Mouse (Mus musculus) heart, embryonic 14.5 days (tissue): ENCODE measurements at regions not wholly inside any gene's neighbourhood (a gene's known extent, or its start where the extent isn't known, plus 50 kb on each side); places are given as distances from the start of the nearest gene placed in this dataset.
"Not testable (repeated sequence)": the region's sequence is repeated elsewhere in the genome, so short reads cannot be mapped to it uniquely, and the experiment has no call there.

Experiments
- ATAC-seq: fragments of 200-750 bp; cut with Nextera tagmentation; 2 replicates; pipeline ENCODE4 v1.8.0; 2017; ENCODE audit warnings: low read depth, moderate TSS enrichment; ENCODE audit not compliant: insufficient number of reproducible peaks, insufficient read depth, low FRiP score
- H3K27ac ChIP-seq, 2 experiments: fragments of 200-500 bp in 1 of 2; fragments of 300-500 bp in 1 of 2; sonication (generic) in 1 of 2; replicated peaks in 1 of 2; 2 replicates each; pipeline ENCODE4 v1.5.1; 2012 to 2014; ENCODE audit warnings: low read depth in 2 of 2, low read length in 2 of 2, control low read depth in 1 of 2, mild to moderate bottlenecking in 1 of 2, mixed read lengths in 1 of 2; ENCODE audit not compliant: control insufficient read depth in 1 of 2, insufficient read depth in 1 of 2
- H3K27me3 ChIP-seq: fragments of 300-500 bp; sonication (generic); 2 replicates; pipeline ENCODE4 v1.6.1; 2014; ENCODE audit warnings: mild to moderate bottlenecking, low read length, control low read depth; ENCODE audit not compliant: control insufficient read depth, insufficient read depth
- H3K36me3 ChIP-seq: fragments of 300-500 bp; sonication (generic); 2 replicates; pipeline ENCODE4 v1.6.1; 2014; ENCODE audit warnings: mild to moderate bottlenecking, control low read depth, low read length, mixed read lengths; ENCODE audit not compliant: control insufficient read depth, insufficient read depth
- H3K4me1 ChIP-seq, 2 experiments: fragments of 200-500 bp in 1 of 2; fragments of 300-500 bp in 1 of 2; sonication (generic) in 1 of 2; 2 replicates each; pipeline ENCODE4 v1.6.1; 2012 to 2014; ENCODE audit warnings: low read length in 2 of 2, control low read depth in 1 of 2, mixed read lengths in 1 of 2; ENCODE audit not compliant: control insufficient read depth in 2 of 2, insufficient read depth in 2 of 2
- H3K4me2 ChIP-seq: fragments of 300-500 bp; sonication (generic); 2 replicates; pipeline ENCODE4 v1.6.1; 2014; ENCODE audit warnings: mild to moderate bottlenecking, low read length
- H3K4me3 ChIP-seq, 2 experiments: fragments of 200-500 bp in 1 of 2; fragments of 300-500 bp in 1 of 2; sonication (generic) in 1 of 2; 2 replicates each; pipeline ENCODE4 v1.5.1; 2012 to 2014; ENCODE audit warnings: low read length in 2 of 2, mild to moderate bottlenecking in 2 of 2, control low read depth in 1 of 2, low read depth in 1 of 2, moderate library complexity in 1 of 2; ENCODE audit not compliant: control insufficient read depth in 1 of 2, insufficient read depth in 1 of 2
- H3K9ac ChIP-seq: fragments of 300-500 bp; sonication (generic); 2 replicates; pipeline ENCODE4 v1.6.1; 2014; ENCODE audit warnings: mild to moderate bottlenecking, low read length
- H3K9me3 ChIP-seq: fragments of 300-500 bp; sonication (generic); 2 replicates; pipeline ENCODE4 v1.6.1; 2016; ENCODE audit warnings: low read length, control low read depth; ENCODE audit not compliant: control insufficient read depth
- WGBS: fragments of 180-500 bp; shearing (Covaris S2); extraction: QIAGEN DNeasy Blood & Tissue Kit; methylation state at CpG from one replicate; pipeline ENCODE4 v1.1.7; 2014; 5-methylcytosine and 5-hydroxymethylcytosine counted together

DNA sequence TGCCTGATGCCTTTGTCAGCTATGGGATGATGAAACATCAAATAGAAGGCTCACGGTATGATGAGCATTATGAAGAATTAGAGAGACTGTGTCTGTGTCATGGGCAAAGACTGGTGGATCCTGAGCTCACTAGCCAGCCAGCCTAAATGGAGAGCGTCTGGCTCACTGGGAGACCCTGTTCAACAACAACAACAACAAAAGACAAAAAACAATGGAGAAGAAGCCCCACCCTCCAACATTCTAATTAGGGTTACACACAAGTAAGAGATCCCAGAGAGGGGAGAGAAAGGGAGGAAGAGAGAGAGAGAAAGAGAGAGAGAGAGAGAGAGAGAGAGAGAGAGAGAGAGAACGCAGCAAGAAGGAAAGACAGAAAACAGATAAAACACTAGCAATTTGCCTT lies 79.6 kb upstream of the Cntn1 start:
- Histone ChIP-seq H3K4me3 (no peak overlapping the region), H3K27me3 (no peaks in the 10 kb centered on the region), H3K9me3 (no peaks in the 10 kb centered on the region), H3K36me3 (no peaks in the 10 kb centered on the region), H3K9ac (no peak overlapping the region), H3K27ac (no peak overlapping the region), H3K4me1 (no peaks in the 10 kb centered on the region), H3K4me2 (no peak overlapping the region)
- ATAC-seq: no peak
- WGBS: 54% methylated on average over 3 of the region's 3 CpGs

DNA sequence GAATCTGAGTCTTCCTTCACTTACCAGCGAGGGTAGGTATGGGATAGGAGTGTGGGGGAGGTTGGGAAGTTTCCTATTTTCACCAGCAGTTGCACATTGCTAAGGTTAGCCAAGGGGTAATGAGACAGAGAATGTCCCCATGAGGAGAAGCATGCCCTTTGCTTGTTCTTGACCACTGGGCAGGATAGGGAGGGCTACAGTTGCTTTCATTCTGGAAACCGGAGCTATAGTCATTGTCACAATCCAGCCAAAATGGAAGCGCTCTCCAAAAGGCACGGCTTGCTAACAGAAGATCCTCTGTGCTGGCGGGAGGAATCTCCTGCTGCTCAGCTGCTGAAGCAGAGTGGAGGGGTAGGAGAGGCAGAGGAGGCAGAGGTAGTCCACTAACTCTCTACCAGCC lies 79.1 kb upstream of the Cntn1 start:
- Histone ChIP-seq H3K4me1 (no peaks in the 10 kb centered on the region), H3K9me3 (no peaks in the 10 kb centered on the region), H3K9ac (no peak overlapping the region), H3K27ac (no peak overlapping the region), H3K4me3 (no peak overlapping the region), H3K36me3 (no peaks in the 10 kb centered on the region), H3K4me2 (0 out of 2 replicates have a peak overlapping the region, but pooled peaks have one; percentile 7), H3K27me3 (no peaks in the 10 kb centered on the region)
- WGBS: 26% methylated on average over 5 of the region's 5 CpGs
- ATAC-seq: no peak

GRCm38 (mm10) chr15:91975606-91976005 lies 75.4 kb upstream of the Cntn1 start:
- Histone ChIP-seq H3K9ac (no peak overlapping the region), H3K4me2 (no peak overlapping the region), H3K4me1 (no peaks in the 10 kb centered on the region), H3K4me3 (no peak overlapping the region), H3K27ac (no peak overlapping the region), H3K9me3 (no peaks in the 10 kb centered on the region), H3K27me3 (no peaks in the 10 kb centered on the region), H3K36me3 (no peaks in the 10 kb centered on the region)
- 56% methylated on average over 2 of the region's 2 CpGs for WGBS
- ATAC-seq: no peak

DNA sequence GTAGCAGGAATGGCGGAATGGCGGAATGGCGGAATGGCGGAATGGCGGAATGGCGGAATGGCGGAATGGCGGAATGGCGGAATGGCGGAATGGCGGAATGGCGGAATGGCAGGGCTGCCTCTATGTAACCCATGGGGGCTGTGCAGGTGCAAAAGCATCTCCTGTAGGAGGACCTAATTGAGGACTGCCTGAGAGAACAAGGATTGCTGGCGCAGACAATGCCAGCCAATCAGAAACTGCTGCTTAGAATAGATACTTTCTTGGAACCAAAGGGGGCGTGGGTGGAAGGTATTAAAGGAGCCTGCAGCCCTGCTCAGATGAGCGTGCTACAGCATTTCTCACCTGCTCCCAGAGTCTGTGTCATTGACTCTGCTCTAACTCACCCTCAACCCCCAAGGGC lies 67.8 kb upstream of the Cntn1 start:
- WGBS: 97% methylated on average over 15 of the region's 15 CpGs
- ATAC-seq, H3K4me1 ChIP-seq: not testable (repeated sequence)

DNA sequence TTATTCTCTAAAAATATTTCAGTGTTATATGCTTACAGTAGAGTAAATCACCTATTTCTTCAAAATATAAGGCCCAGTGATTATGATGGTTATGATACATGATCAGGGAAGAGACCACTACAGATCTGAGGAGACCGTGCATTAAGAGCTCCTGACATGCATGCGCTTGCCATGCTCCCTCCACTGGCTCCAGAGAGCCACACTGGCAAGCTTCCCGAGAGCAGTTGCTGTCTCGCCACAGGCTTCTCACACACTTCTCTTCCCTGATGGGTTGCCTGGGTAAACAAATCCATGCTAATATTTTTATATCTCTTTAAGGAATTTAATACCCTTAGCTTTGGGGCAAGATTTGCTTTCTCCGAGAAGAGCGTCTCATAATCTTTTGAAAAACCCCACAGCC lies 50.9 kb upstream of the Cntn1 start:
- no peak overlapping the region for H3K4me3 ChIP-seq
- 72% methylated on average over 6 of the region's 6 CpGs for WGBS
- H3K27ac ChIP-seq: no peak overlapping the region
- no peak overlapping the region for H3K9ac ChIP-seq
- H3K4me1 ChIP-seq: no peaks in the 10 kb centered on the region
- no peaks in the 10 kb centered on the region for H3K27me3 ChIP-seq
- no peaks in the 10 kb centered on the region for H3K9me3 ChIP-seq
- H3K4me2 ChIP-seq: no peak overlapping the region
- no peak for ATAC-seq
- H3K36me3 ChIP-seq: no peaks in the 10 kb centered on the region

More for the DNA sequence above, 67.8 kb upstream of the Cntn1 start:
- not testable (repeated sequence) for H3K9ac ChIP-seq, H3K27me3 ChIP-seq, H3K4me2 ChIP-seq, H3K27ac ChIP-seq, H3K36me3 ChIP-seq, H3K4me3 ChIP-seq
- peaks cover 15% of the 10 kb centered on the region for H3K9me3 ChIP-seq
